Mouse (Mus musculus) cerebellum, adult 2 months (tissue): ENCODE data around the gene Gpr156.

Source experiments
- CTCF ChIP-seq: fragments of 200-500 bp; IDR thresholded peaks from 2 replicates; pipeline ENCODE4 v1.5.1; 2011; ENCODE audit warnings: low read depth, mild to moderate bottlenecking, control low read depth, low read length, moderate library complexity, borderline replicate concordance; ENCODE audit not compliant: insufficient read depth
- POLR2A ChIP-seq: fragments of 200-500 bp; IDR thresholded peaks from 2 replicates; pipeline ENCODE4 v1.6.1; 2011; ENCODE audit warnings: low read length, control low read depth, borderline replicate concordance; ENCODE audit not compliant: insufficient read depth

GRCm38 (mm10) chr16:37881168-37881567 lies 35.1 kb upstream of the Gpr156 start:
- no peak for TF ChIP-seq CTCF
- TF ChIP-seq POLR2A, result no peak
